Mouse (Mus musculus): ENCODE results near the gene Erp29.
"Not testable (repeated sequence)": the region's sequence is repeated elsewhere in the genome, so short reads cannot be mapped to it uniquely, and the experiment has no call there.

Gene Erp29

GRCm38 (mm10) chr5:121452026-121452869, at the start of gene Erp29:
TSS of gene Erp29 (minus strand) at chr5:121452506.
- DNase-seq (ENCODE audit: low spot score in 2 of 2): peak; percentile 98

GRCm38 (mm10) chr5:121501424-121501996, 49.2 kb upstream of the Erp29 start:
- not testable (repeated sequence) for DNase-seq (ENCODE audit: low spot score in 2 of 2)

GRCm38 (mm10) chr5:121500719-121501118, 48.4 kb upstream of the Erp29 start:
- DNase-seq (ENCODE audit: low spot score in 2 of 2): no peak

GRCm38 (mm10) chr5:121493305-121493704, 41.0 kb upstream of the Erp29 start:
- DNase-seq (ENCODE audit: low spot score in 2 of 2): no peak

GRCm38 (mm10) chr5:121484801-121485200, 32.5 kb upstream of the Erp29 start:
- DNase-seq (ENCODE audit: low spot score in 2 of 2): no peak

- peak; percentile 12 to 40 for DNase-seq (ENCODE audit: low spot score in 2 of 2)
Observed at GRCm38 (mm10) chr5:121477680-121478079, 25.4 kb upstream of the Erp29 start.

GRCm38 (mm10) chr5:121476040-121476439, 23.7 kb upstream of the Erp29 start:
- no peak for DNase-seq (ENCODE audit: low spot score in 2 of 2)

- DNase-seq (ENCODE audit: low spot score in 2 of 2): no peak
Observed at GRCm38 (mm10) chr5:121474610-121475009, 22.3 kb upstream of the Erp29 start.

- no peak for DNase-seq (ENCODE audit: low spot score in 2 of 2)
Observed at GRCm38 (mm10) chr5:121472411-121472810, 20.1 kb upstream of the Erp29 start.

- no peak for DNase-seq (ENCODE audit: low spot score in 2 of 2)
Observed at GRCm38 (mm10) chr5:121469566-121469965, 17.3 kb upstream of the Erp29 start.

GRCm38 (mm10) chr5:121463601-121464250, 11.4 kb upstream of the Erp29 start:
- no peak for DNase-seq (ENCODE audit: low spot score in 2 of 2)

GRCm38 (mm10) chr5:121462967-121463366, 10.7 kb upstream of the Erp29 start:
- no peak for DNase-seq (ENCODE audit: low spot score in 2 of 2)

- no peak for DNase-seq (ENCODE audit: low spot score in 2 of 2)
Observed at GRCm38 (mm10) chr5:121462171-121462502, 9.8 kb upstream of the Erp29 start.

GRCm38 (mm10) chr5:121461339-121462170, 9.2 kb upstream of the Erp29 start:
- DNase-seq (ENCODE audit: low spot score in 2 of 2): no peak

GRCm38 (mm10) chr5:121455510-121456265, 3.4 kb upstream of the Erp29 start:
- DNase-seq (ENCODE audit: low spot score in 2 of 2): no peak

GRCm38 (mm10) chr5:121454503-121454782, 2.1 kb upstream of the Erp29 start:
- DNase-seq (ENCODE audit: low spot score in 2 of 2): no peak

- DNase-seq (ENCODE audit: low spot score in 2 of 2): peak; percentile 40 to 42
Observed at GRCm38 (mm10) chr5:121453743-121454502, 1.6 kb upstream of the Erp29 start.

- no peak for DNase-seq (ENCODE audit: low spot score in 2 of 2)
Observed at GRCm38 (mm10) chr5:121452906-121453305, 600 bp upstream of the Erp29 start.

GRCm38 (mm10) chr5:121451644-121452025, 671 bp downstream of the Erp29 start, which contains the start of gene Tmem116:
TSS of gene Tmem116 (plus strand) at chr5:121451893.
- DNase-seq (ENCODE audit: low spot score in 2 of 2): peak in 1 of 2 experiments; percentile 33

GRCm38 (mm10) chr5:121451203-121451602, 1.1 kb downstream of the Erp29 start:
- peak in 1 of 2 experiments; percentile 49 for DNase-seq (ENCODE audit: low spot score in 2 of 2)

- no peak for DNase-seq (ENCODE audit: low spot score in 2 of 2)
Observed at GRCm38 (mm10) chr5:121450476-121450875, 1.8 kb downstream of the Erp29 start.
